Mouse (Mus musculus): ENCODE data around the gene Socs2. TPM values are rescaled to one million over a fixed set of nuclear protein-coding genes. Genes with fewer than 3 reads are reported as not detected.
A peak's percentile ranks its signal among the peaks of the same experiment; 100 is the strongest.

Gene Socs2
- total and polyA plus RNA-seq, 2 experiments, result 5.3 to 53.8 TPM

DNA sequence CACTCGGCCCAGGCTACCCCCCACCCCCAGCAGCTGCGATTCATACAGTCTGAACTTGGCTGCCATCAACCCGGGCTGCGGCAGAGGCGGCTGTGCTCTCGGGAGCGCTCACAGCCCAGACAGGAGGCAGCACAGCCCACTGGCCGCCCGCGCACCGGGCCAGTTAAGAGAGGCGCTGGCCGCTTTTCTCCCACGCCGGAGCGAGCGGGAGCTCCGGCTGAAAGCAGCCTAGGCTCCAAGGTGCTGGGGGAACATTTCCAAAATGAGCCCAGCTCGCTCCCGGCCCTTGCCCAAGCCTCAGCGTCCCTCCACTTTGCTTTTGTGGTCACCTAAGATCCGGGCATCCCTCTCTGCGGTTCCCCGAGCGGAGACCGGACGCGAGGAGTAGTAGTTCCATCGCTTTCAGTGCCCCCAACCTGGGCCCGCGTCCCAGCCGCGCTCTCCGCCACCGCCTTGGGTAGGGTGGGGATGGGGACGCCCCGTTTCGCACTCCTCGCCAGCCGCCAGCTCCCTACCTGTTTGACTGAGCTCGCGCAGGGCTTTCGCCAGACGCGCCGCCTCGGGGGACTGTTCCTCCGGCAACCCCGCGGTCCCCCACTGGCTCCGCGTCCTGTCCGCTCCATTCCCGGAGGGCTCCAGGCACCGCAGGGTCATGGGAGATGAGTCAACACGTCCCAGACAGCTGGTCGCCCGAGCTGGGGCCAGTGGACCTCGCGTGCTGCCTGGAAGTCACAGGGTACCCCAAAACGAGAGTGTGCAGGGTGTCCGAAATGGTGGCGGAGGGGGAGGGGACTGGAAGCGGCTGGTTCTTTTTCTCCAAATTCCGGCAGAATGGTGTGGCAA, 2.4 kb downstream of the Socs2 start:
- 6% methylated on average over 65 of the region's 65 CpGs for WGBS
- peak overlapping the region; percentile 96 for H3K9ac ChIP-seq (ENCODE audit: low read depth, low read length)
- H3K4me3 ChIP-seq (ENCODE audit: insufficient read depth, low read depth, low read length), result peak overlapping the region; percentile 91
- peaks cover 7% of the 10 kb centered on the region for H3K4me1 ChIP-seq (ENCODE audit: control insufficient read depth, insufficient read depth, low read length)
- H3K36me3 ChIP-seq (ENCODE audit: control insufficient read depth, insufficient read depth, low read length), result peaks cover 24% of the 10 kb centered on the region
- DNase-seq (ENCODE audit: extremely low read depth, low read depth, low spot score), result no peak
- peaks cover 8% of the 10 kb centered on the region; the same call in 1 of the 2 replicates for H3K79me2 ChIP-seq (ENCODE audit: control insufficient read depth, insufficient read depth, low read length)
- TF ChIP-seq POLR2A (IDR thresholded peaks at IDR 0.05; ENCODE audit: extremely low read depth, insufficient read depth, low read length) (no peak), CTCF (IDR thresholded peaks at IDR 0.05; ENCODE audit: low read depth, low read length) (no peak)
- peak overlapping the region; percentile 27 for H3K27ac ChIP-seq (replicated peaks; ENCODE audit: insufficient read depth, low read depth, low read length)
- H3K27me3 ChIP-seq (ENCODE audit: control insufficient read depth, insufficient read depth, low read length), result no peaks in the 10 kb centered on the region

DNA sequence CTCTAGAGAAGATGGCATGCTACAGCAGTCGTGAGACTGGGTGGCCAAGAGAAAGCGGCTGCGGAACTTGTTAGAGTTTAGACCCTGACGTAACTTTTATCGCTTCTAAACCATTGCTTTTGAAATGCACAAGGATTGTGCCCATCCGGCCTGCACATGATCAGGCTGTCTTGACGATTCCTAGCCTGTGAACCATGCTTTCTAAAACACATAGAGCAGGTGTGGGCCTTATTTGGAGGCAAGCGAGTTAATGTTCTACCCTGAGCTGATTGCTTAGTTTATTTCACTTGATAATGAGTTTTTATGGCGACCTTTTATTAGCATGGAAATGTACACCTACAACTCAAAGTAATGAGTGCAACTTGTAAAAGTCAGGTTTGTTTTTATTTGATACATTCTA, 5.8 kb downstream of the Socs2 start:
- H3K27ac ChIP-seq (replicated peaks; ENCODE audit: insufficient read depth, low read depth, low read length), result no peak overlapping the region
- 86% methylated on average over 9 of the region's 9 CpGs for WGBS
- H3K27me3 ChIP-seq (ENCODE audit: control insufficient read depth, insufficient read depth, low read length), result no peaks in the 10 kb centered on the region

DNA sequence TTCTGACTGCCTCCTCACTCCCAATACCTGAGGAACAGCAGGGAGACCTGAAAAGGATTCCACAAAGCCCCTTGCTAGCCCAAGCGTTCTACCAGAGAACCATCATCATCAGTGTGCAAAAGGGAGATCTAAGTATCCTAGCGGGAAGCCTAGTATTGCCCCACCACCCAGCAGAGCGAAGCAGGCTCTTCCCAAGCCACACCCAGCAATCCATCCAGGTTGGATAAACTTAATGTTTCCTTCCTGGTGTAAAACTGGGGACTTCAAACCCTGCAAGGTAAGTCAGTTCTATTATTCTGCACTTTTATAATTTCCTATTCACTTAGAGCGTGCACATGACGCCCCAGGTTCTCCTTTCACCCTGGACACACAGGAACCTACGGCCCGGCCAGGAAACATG, 6.3 kb downstream of the Socs2 start:
- TF ChIP-seq POLR2A (IDR thresholded peaks at IDR 0.05; ENCODE audit: extremely low read depth, insufficient read depth, low read length) (no peak), CTCF (IDR thresholded peaks at IDR 0.05; ENCODE audit: low read depth, low read length) (no peak)
- H3K4me3 ChIP-seq (ENCODE audit: insufficient read depth, low read depth, low read length), result no peak overlapping the region
- H3K27ac ChIP-seq (replicated peaks; ENCODE audit: insufficient read depth, low read depth, low read length), result no peak overlapping the region

More for the DNA sequence above, 5.8 kb downstream of the Socs2 start:
- Histone ChIP-seq H3K4me3 (ENCODE audit: insufficient read depth, low read depth, low read length) (no peak overlapping the region), H3K36me3 (ENCODE audit: control insufficient read depth, insufficient read depth, low read length) (peaks cover 40% of the 10 kb centered on the region), H3K9ac (ENCODE audit: low read depth, low read length) (no peak overlapping the region), H3K79me2 (ENCODE audit: control insufficient read depth, insufficient read depth, low read length) (peaks cover 8% of the 10 kb centered on the region; the same call in 1 of the 2 replicates), H3K4me1 (ENCODE audit: control insufficient read depth, insufficient read depth, low read length) (peaks cover 4% of the 10 kb centered on the region)
- no peak for DNase-seq (ENCODE audit: extremely low read depth, low read depth, low spot score)
- TF ChIP-seq CTCF (IDR thresholded peaks at IDR 0.05; ENCODE audit: low read depth, low read length) (no peak), POLR2A (IDR thresholded peaks at IDR 0.05; ENCODE audit: extremely low read depth, insufficient read depth, low read length) (no peak)

DNA sequence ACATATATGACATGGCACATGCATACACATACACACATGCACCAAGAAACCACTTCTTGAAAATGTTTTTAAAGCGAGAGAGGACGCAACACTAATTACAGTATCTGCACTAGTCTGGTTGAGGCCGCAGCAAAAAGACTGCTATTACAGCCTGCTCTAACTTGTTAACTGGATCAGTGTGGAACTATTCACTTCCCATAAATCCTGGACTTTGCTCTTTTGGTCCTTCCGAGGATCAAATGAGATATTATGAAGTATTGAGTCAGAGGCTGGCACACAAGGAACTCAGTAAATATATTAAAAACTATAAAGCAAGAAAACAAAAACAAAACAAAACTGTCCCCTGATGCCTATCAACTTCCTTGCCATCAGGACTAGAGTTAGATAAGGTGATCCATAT, 6.8 kb downstream of the Socs2 start:
- 75% methylated on average over 4 of the region's 4 CpGs for WGBS
- Histone ChIP-seq H3K4me1 (ENCODE audit: control insufficient read depth, insufficient read depth, low read length) (peaks cover 4% of the 10 kb centered on the region), H3K27me3 (ENCODE audit: control insufficient read depth, insufficient read depth, low read length) (no peaks in the 10 kb centered on the region)

More for the DNA sequence above, 6.3 kb downstream of the Socs2 start:
- Histone ChIP-seq H3K27me3 (ENCODE audit: control insufficient read depth, insufficient read depth, low read length) (no peaks in the 10 kb centered on the region), H3K4me1 (ENCODE audit: control insufficient read depth, insufficient read depth, low read length) (peaks cover 4% of the 10 kb centered on the region), H3K79me2 (ENCODE audit: control insufficient read depth, insufficient read depth, low read length) (peaks cover 6% of the 10 kb centered on the region; the same call in 1 of the 2 replicates), H3K36me3 (ENCODE audit: control insufficient read depth, insufficient read depth, low read length) (peaks cover 40% of the 10 kb centered on the region), H3K9ac (ENCODE audit: low read depth, low read length) (no peak overlapping the region)
- no peak for DNase-seq (ENCODE audit: extremely low read depth, low read depth, low spot score)
- 93% methylated on average over 7 of the region's 7 CpGs for WGBS

DNA sequence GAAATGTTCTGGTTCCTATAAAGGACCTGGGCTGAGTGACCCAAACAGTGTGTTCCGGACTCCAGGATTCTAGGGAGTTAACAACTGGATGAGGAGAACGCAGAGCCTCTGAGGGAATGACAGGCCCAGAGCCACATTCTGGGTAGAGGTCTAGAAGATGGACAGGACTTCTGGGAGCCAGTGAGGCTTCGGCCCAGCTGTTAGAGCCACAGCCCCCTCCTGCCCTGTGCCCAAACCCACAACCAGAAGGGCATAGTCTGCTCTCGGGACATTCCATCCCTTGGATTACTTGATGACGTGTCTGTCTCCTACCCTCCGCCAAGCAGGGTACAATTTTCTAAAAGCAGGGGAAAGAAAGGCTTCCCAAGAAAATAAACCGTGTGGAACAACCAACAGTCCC, 7.8 kb downstream of the Socs2 start:
- peaks cover 42% of the 10 kb centered on the region for H3K36me3 ChIP-seq (ENCODE audit: control insufficient read depth, insufficient read depth, low read length)
- H3K79me2 ChIP-seq (ENCODE audit: control insufficient read depth, insufficient read depth, low read length), result no peaks in the 10 kb centered on the region
- no peak overlapping the region for H3K4me3 ChIP-seq (ENCODE audit: insufficient read depth, low read depth, low read length)
- H3K27ac ChIP-seq (replicated peaks; ENCODE audit: insufficient read depth, low read depth, low read length), result no peak overlapping the region
- TF ChIP-seq CTCF (IDR thresholded peaks at IDR 0.05; ENCODE audit: low read depth, low read length), result no peak
- TF ChIP-seq POLR2A (IDR thresholded peaks at IDR 0.05; ENCODE audit: extremely low read depth, insufficient read depth, low read length), result no peak
- 80% methylated on average over 7 of the region's 7 CpGs for WGBS
- DNase-seq (ENCODE audit: extremely low read depth, low read depth, low spot score), result no peak
- peaks cover 4% of the 10 kb centered on the region for H3K4me1 ChIP-seq (ENCODE audit: control insufficient read depth, insufficient read depth, low read length)
- no peak overlapping the region for H3K9ac ChIP-seq (ENCODE audit: low read depth, low read length)
- H3K27me3 ChIP-seq (ENCODE audit: control insufficient read depth, insufficient read depth, low read length), result no peaks in the 10 kb centered on the region

More for the DNA sequence above, 6.8 kb downstream of the Socs2 start:
- H3K27ac ChIP-seq (replicated peaks; ENCODE audit: insufficient read depth, low read depth, low read length), result no peak overlapping the region
- no peak overlapping the region for H3K9ac ChIP-seq (ENCODE audit: low read depth, low read length)
- H3K4me3 ChIP-seq (ENCODE audit: insufficient read depth, low read depth, low read length), result no peak overlapping the region
- peaks cover 4% of the 10 kb centered on the region; the same call in 1 of the 2 replicates for H3K79me2 ChIP-seq (ENCODE audit: control insufficient read depth, insufficient read depth, low read length)
- peaks cover 40% of the 10 kb centered on the region for H3K36me3 ChIP-seq (ENCODE audit: control insufficient read depth, insufficient read depth, low read length)
- TF ChIP-seq POLR2A (IDR thresholded peaks at IDR 0.05; ENCODE audit: extremely low read depth, insufficient read depth, low read length) (no peak), CTCF (IDR thresholded peaks at IDR 0.05; ENCODE audit: low read depth, low read length) (no peak)
- no peak for DNase-seq (ENCODE audit: extremely low read depth, low read depth, low spot score)

DNA sequence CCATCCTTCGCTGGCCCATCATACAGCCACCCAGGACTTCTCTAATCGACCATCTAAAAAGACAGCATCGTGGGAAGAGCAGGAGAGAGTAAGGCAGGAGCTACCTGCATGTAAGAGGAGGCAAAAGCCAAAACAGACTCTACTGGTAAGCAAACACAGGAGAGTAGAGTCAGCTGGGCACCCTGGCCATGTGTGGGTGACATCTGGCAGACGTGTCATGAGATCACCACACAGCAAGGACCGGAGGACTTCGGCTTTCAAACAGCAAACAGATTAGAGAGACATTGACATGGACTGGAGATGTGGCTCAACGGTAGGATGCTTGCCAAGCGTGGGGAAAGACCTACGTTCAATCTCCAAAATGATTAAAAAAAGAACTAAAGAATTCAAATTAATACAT, 8.5 kb downstream of the Socs2 start:
- 32% methylated on average over 9 of the region's 9 CpGs for WGBS
- Histone ChIP-seq H3K27me3 (ENCODE audit: control insufficient read depth, insufficient read depth, low read length) (no peaks in the 10 kb centered on the region), H3K27ac (replicated peaks; ENCODE audit: insufficient read depth, low read depth, low read length) (no peak overlapping the region), H3K9ac (ENCODE audit: low read depth, low read length) (no peak overlapping the region), H3K4me3 (ENCODE audit: insufficient read depth, low read depth, low read length) (no peak overlapping the region), H3K79me2 (ENCODE audit: control insufficient read depth, insufficient read depth, low read length) (no peaks in the 10 kb centered on the region), H3K4me1 (ENCODE audit: control insufficient read depth, insufficient read depth, low read length) (peaks cover 4% of the 10 kb centered on the region), H3K36me3 (ENCODE audit: control insufficient read depth, insufficient read depth, low read length) (peaks cover 42% of the 10 kb centered on the region)
- no peak for TF ChIP-seq POLR2A (IDR thresholded peaks at IDR 0.05; ENCODE audit: extremely low read depth, insufficient read depth, low read length)
- TF ChIP-seq CTCF (IDR thresholded peaks at IDR 0.05; ENCODE audit: low read depth, low read length), result no peak
- peak; percentile 74 for DNase-seq (ENCODE audit: extremely low read depth, low read depth, low spot score)
